Mouse (Mus musculus) right cerebral cortex, postnatal 36 days (tissue): ENCODE results near the gene Ctnnbl1.

Experiments used
- DNase-seq, 2 experiments: peaks; one replicate each; pipeline ENCODE4 v3.0.0; 2022; ENCODE audit warnings: low spot score in 2 of 2, mixed read lengths in 1 of 2

Gene Ctnnbl1

DNA sequence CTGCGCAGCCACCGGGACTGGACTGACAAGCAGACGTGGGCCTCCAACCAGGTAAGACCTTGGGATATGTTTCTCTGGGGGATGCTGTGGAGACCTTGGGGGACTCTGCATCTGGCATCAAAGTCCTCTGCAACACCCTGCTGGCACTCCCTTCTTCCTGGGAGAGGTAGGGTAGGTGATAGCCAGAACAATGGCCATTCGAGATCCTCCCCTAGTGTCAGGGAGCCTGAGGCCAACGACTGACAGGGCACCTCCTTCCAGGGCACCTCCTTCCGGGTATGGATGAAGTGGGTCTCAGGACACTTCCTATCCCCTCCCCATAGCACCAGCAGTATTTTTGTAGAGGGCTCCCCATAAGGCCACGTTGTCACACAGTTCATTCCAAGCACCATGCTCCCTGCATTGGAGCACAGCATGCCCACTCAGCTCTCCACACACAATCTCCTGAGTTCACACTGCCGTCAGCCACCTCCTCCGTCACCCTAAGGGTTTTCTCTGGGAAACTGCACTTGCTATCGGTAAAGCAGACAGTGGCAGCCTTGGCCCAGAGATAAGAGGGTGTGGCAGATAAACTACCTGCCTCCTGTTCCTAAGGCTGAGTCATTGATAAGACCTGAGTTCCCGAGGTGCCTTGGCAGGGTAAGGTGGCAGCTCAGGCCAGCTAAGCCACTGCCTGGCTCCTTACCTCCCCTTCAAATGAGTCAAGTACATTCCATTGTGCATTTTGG, 198.4 kb downstream of the Ctnnbl1 start:
- no peak for DNase-seq

- no peak for DNase-seq
Observed at GRCm38 (mm10) chr2:157936676-157937075, 199.5 kb downstream of the Ctnnbl1 start.

GRCm38 (mm10) chr2:157940586-157941185, 203.5 kb downstream of the Ctnnbl1 start:
- DNase-seq: no peak
